Mouse (Mus musculus) ES-E14 (cell line): ENCODE measurements around the gene Nmur1. TPM values are rescaled to one million over a fixed set of nuclear protein-coding genes. Genes with fewer than 3 reads are reported as not detected.

Experiments used
- DNase-seq: peaks from one replicate; pipeline ENCODE4 v3.0.0-alpha.2; 2013; ENCODE audit warnings: low read depth, low spot score
- H3K27ac ChIP-seq: 2 replicates; pipeline ENCODE4 v1.5.1; 2012; ENCODE audit warnings: low read depth, mild to moderate bottlenecking, low read length, moderate library complexity, mixed read lengths; ENCODE audit not compliant: poor library complexity, insufficient read depth, severe bottlenecking
- H3K36me3 ChIP-seq: 2 replicates; pipeline ENCODE4 v1.6.1; 2012; ENCODE audit warnings: mild to moderate bottlenecking, low read length, moderate library complexity, mixed read lengths; ENCODE audit not compliant: control insufficient read depth, poor library complexity, insufficient read depth, severe bottlenecking
- H3K4me1 ChIP-seq, 2 experiments: fragments of 150-350 bp in 1 of 2; sonication (generic) in 1 of 2; 2 replicates each; pipeline ENCODE4 v1.6.1; 2012; ENCODE audit warnings: low read length in 2 of 2, mild to moderate bottlenecking in 1 of 2, mixed read lengths in 1 of 2; ENCODE audit not compliant: control insufficient read depth in 2 of 2, insufficient read depth in 2 of 2, poor library complexity in 1 of 2
- H3K4me3 ChIP-seq, 2 experiments: fragments of 150-350 bp in 1 of 2; sonication (generic) in 1 of 2; 2 replicates each; pipeline ENCODE4 v1.5.1; 2012; ENCODE audit warnings: low read length in 2 of 2, low read depth in 1 of 2, mild to moderate bottlenecking in 1 of 2, mixed read lengths in 1 of 2; ENCODE audit not compliant: insufficient read depth in 1 of 2, poor library complexity in 1 of 2, severe bottlenecking in 1 of 2
- H3K9ac ChIP-seq: 2 replicates; pipeline ENCODE4 v1.6.1; 2012; ENCODE audit warnings: low read depth, mild to moderate bottlenecking, low read length, mixed read lengths; ENCODE audit not compliant: poor library complexity, insufficient read depth, severe bottlenecking
- H3K9me3 ChIP-seq: fragments of 150-350 bp; sonication (generic); 2 replicates; pipeline ENCODE4 v1.6.1; 2012; ENCODE audit warnings: low read depth, mild to moderate bottlenecking, low read length; ENCODE audit not compliant: control insufficient read depth, insufficient read depth
- CHD2 ChIP-seq: IDR thresholded peaks from 2 replicates; pipeline ENCODE4 v1.6.1; 2014; ENCODE audit warnings: mild to moderate bottlenecking, low read depth, low read length, inconsistent platforms
- HCFC1 ChIP-seq: IDR thresholded peaks from 2 replicates; pipeline ENCODE4 v1.6.1; 2012; ENCODE audit warnings: low read length, inconsistent platforms, borderline replicate concordance; ENCODE audit not compliant: insufficient read depth
- MAFK ChIP-seq: IDR thresholded peaks from 2 replicates; pipeline ENCODE4 v1.6.1; 2014; ENCODE audit warnings: mild to moderate bottlenecking, low read depth, low read length, inconsistent platforms; ENCODE audit not compliant: insufficient read depth
- ZC3H11A ChIP-seq: IDR thresholded peaks from 2 replicates; pipeline ENCODE4 v1.6.1; 2012; ENCODE audit warnings: low read depth, mild to moderate bottlenecking, inconsistent platforms, low read length, borderline replicate concordance
- ZNF384 ChIP-seq: IDR thresholded peaks from 2 replicates; pipeline ENCODE4 v1.6.1; 2012; ENCODE audit warnings: low read depth, low read length, inconsistent platforms
- in situ Hi-C, 2 experiments: fragments of 600-800 bp; cut with MboI; formaldehyde crosslinking; loops; one replicate each; pipeline ENCODE4 v1.15.1; 2025; ENCODE audit warnings: low sequenced_read_pairs in 2 of 2, inconsistent platforms in 1 of 2; ENCODE audit not compliant: unreplicated experiment in 2 of 2
- total RNA-seq: library from RNA; depleted of rRNA; stranded (reverse); fragments of 300-350 nt; gene quantifications from 2 replicates; pipeline ENCODE4 v1.2.3, GENCODE M21; 2012

The Nmur1 gene
- total RNA-seq, 1 experiment, result 0.18 TPM

DNA sequence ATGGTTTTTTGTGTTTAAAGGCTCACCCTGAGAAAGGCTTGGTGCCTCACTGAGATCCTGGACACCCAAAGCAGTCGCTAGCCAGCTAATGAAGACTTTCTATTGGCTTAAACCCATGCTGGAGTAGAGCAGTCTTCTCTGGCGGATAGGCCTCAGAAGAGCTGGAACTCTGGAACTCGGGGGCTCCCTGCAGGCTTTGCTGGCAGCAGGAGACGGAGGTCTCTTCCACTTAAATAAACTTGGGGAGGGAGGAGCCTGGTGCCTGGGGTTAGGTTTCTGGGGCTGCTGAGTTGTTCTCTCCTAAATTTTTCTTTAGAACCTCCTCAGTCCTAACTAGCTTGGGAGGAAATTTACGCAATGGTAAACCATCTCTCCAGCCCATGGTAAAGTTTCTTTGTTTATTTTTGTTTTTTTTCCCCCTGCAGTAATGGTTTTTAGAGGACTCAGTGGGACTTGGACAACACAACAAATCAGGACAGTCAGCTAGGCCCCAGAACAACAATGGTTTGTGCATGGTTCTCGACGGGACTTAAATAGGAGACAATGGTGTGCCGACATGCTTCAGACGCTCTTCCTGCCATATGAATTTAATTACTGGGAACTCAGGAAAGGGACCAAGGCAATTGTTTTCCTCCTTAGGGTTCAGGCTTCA is 38.3 kb upstream of the Nmur1 start:
- H3K4me3 ChIP-seq, result no peak overlapping the region
- no peaks in the 10 kb centered on the region for H3K36me3 ChIP-seq
- peak overlapping the region; percentile 54 for H3K27ac ChIP-seq
- in situ Hi-C loops, result no loop called here
- TF ChIP-seq HCFC1 (no peak), ZNF384 (no peak), MAFK (no peak), ZC3H11A (no peak), CHD2 (no peak)
- peaks cover 2 to 13% of the 10 kb centered on the region in 2 experiments for H3K4me1 ChIP-seq
- no peaks in the 10 kb centered on the region for H3K9me3 ChIP-seq
- peak overlapping the region; percentile 48 for H3K9ac ChIP-seq
- DNase-seq, result no peak

DNA sequence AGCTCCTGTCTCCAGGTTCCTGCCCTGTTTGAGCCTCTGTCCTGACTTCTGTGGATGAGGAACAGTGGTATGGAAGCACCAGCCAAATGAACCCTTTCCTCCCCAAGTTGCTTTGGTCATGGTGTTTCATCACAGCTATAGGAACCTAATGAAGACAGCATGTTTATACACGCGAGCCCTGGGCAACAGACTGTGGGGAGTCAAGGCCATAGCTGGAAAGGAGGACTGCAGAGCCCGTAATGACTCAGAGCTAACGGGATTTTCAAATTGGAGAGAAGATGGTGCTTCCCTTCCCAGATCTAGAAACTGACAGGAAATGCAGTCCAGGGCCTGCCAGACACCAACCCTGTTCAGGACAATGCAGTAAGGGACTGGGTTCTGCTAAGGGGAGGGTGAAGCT is 33.3 kb upstream of the Nmur1 start:
- H3K36me3 ChIP-seq, result no peaks in the 10 kb centered on the region
- H3K4me1 ChIP-seq, result peaks cover 0 to 1% of the 10 kb centered on the region in 2 experiments; a peak in 3 of 4 replicates
- no peak overlapping the region for H3K27ac ChIP-seq
- in situ Hi-C loops, result no loop called here
- TF ChIP-seq CHD2, result no peak
- TF ChIP-seq HCFC1, result no peak
- TF ChIP-seq ZNF384, result no peak
- no peak for TF ChIP-seq MAFK
- TF ChIP-seq ZC3H11A, result no peak
- no peak for DNase-seq
- no peak overlapping the region for H3K4me3 ChIP-seq
- no peak overlapping the region for H3K9ac ChIP-seq
- no peaks in the 10 kb centered on the region for H3K9me3 ChIP-seq

DNA sequence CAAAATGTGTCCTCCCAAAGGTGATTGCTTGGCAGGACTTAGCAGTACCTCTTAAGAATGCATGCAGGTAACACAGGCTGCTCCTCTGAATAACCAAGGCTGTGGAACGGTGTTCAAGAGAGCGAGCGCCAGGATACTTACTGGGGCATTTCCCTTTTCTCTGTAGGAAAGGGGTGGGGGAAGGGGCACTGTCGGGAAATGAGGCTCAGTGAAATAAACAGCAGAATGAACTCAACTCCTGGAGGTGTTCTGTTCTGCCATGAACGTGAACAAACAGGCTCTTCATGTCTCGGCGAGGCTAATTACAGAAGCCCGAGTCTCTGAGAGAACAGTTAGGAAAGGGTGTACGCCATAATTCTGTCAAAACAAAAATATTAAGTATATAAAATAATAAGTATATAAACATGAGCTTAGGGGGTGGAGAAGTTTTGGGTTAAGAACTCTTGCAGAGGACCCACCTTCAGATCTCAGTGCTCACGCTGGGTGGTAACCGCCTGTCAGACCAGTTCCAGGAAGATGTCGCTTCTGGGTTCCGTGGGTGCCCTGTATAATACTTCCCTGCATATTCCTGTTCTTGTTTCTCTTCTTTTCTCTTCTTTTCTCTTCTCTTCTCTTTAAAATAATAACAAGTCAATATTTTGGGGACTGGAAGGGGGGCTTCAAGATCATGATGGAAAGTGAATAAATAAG is 31.0 kb upstream of the Nmur1 start:
- Histone ChIP-seq H3K4me1 (peaks cover 2 to 5% of the 10 kb centered on the region in 2 experiments; a peak in 2 of 4 replicates), H3K4me3 (peak overlapping the region; percentile 1 to 19; a peak in 1 of 4 replicates), H3K36me3 (no peaks in the 10 kb centered on the region), H3K9me3 (no peaks in the 10 kb centered on the region), H3K9ac (peak overlapping the region; percentile 10; the same call in 1 of the 2 replicates), H3K27ac (peak overlapping the region; percentile 77)
- TF ChIP-seq CHD2, result no peak
- no peak for TF ChIP-seq ZC3H11A
- TF ChIP-seq ZNF384, result no peak
- TF ChIP-seq MAFK, result no peak
- TF ChIP-seq HCFC1, result no peak
- in situ Hi-C loops, result no loop called here
- DNase-seq, result no peak

DNA sequence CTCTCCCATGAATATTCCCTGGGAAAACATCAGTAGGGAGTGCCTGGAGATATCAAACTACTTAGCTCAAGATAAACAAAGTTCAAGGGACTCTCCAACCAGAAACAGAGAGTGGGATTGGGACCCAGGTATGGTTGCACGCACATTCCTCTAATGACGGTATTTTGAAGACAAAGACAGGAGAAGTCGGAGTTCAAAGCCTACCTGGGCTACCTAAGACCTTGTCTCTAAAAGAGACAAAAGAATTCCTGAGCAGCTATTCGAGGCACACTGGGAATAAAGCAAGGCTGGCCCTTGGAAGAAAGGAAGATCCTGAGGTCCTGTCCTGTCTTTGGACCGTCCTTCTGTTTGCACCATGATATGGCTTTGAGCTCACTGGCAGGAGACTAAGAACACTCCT is 26.7 kb upstream of the Nmur1 start:
- in situ Hi-C loops, result no loop called here
- H3K4me3 ChIP-seq, result no peak overlapping the region
- DNase-seq, result no peak
- no peaks in the 10 kb centered on the region for H3K9me3 ChIP-seq
- TF ChIP-seq HCFC1 (no peak), ZC3H11A (no peak), ZNF384 (no peak), MAFK (no peak), CHD2 (no peak)
- H3K4me1 ChIP-seq, result peaks cover 4 to 14% of the 10 kb centered on the region in 2 experiments; a peak in 3 of 4 replicates
- no peak overlapping the region for H3K9ac ChIP-seq
- H3K27ac ChIP-seq, result no peak overlapping the region; the same call in 1 of the 2 replicates
- H3K36me3 ChIP-seq, result no peaks in the 10 kb centered on the region
